Mouse (Mus musculus) intestine, embryonic 16.5 days (tissue): ENCODE measurements at regions not wholly inside any gene's neighbourhood (a gene's known extent, or its start where the extent isn't known, plus 50 kb on each side); places are given as distances from the start of the nearest gene placed in this dataset.
A peak's percentile ranks its signal among the peaks of the same experiment; 100 is the strongest.

ENCODE experiments used
- ATAC-seq: fragments of 200-750 bp; cut with Nextera tagmentation; 2 replicates; pipeline ENCODE4 v1.8.0; 2017; ENCODE audit warnings: moderate TSS enrichment, moderate library complexity
- H3K27ac ChIP-seq: fragments of 300-500 bp; sonication (generic); 2 replicates; pipeline ENCODE4 v1.5.1; 2014; ENCODE audit warnings: mild to moderate bottlenecking, low read length
- H3K27me3 ChIP-seq: fragments of 300-500 bp; sonication (generic); replicated peaks from 2 replicates; pipeline ENCODE4 v1.6.1; 2014; ENCODE audit warnings: low read length, control low read depth, mixed read lengths; ENCODE audit not compliant: control insufficient read depth, insufficient read depth
- H3K36me3 ChIP-seq: fragments of 300-500 bp; sonication (generic); 2 replicates; pipeline ENCODE4 v1.6.1; 2014; ENCODE audit warnings: low read length, control low read depth; ENCODE audit not compliant: control insufficient read depth, insufficient read depth
- H3K4me1 ChIP-seq: fragments of 300-500 bp; sonication (generic); 2 replicates; pipeline ENCODE4 v1.6.1; 2014; ENCODE audit warnings: low read length, control low read depth, mixed read lengths; ENCODE audit not compliant: control insufficient read depth, insufficient read depth
- H3K4me2 ChIP-seq: fragments of 300-500 bp; sonication (generic); 2 replicates; pipeline ENCODE4 v1.6.1; 2014; ENCODE audit warnings: low read depth, low read length, control low read depth
- H3K4me3 ChIP-seq: fragments of 300-500 bp; sonication (generic); 2 replicates; pipeline ENCODE4 v1.5.1; 2014; ENCODE audit warnings: mild to moderate bottlenecking, low read length
- H3K9ac ChIP-seq: fragments of 300-500 bp; sonication (generic); 2 replicates; pipeline ENCODE4 v1.6.1; 2014; ENCODE audit warnings: low read depth, low read length
- H3K9me3 ChIP-seq: fragments of 300-500 bp; sonication (generic); 2 replicates; pipeline ENCODE4 v1.6.1; 2016; ENCODE audit warnings: low read length, control low read depth; ENCODE audit not compliant: control insufficient read depth
- WGBS: fragments of 180-500 bp; shearing (Covaris S2); extraction: QIAGEN DNeasy Blood & Tissue Kit; methylation state at CpG from one replicate; pipeline ENCODE4 v1.1.7; 2014; 5-methylcytosine and 5-hydroxymethylcytosine counted together

GRCm38 (mm10) chr4:82149957-82150356 lies 555.6 kb downstream of the Nfib start:
- Histone ChIP-seq H3K36me3 (no peaks in the 10 kb centered on the region), H3K9me3 (no peaks in the 10 kb centered on the region), H3K27ac (no peak overlapping the region), H3K4me2 (no peak overlapping the region), H3K4me3 (no peak overlapping the region), H3K4me1 (no peaks in the 10 kb centered on the region), H3K9ac (no peak overlapping the region), H3K27me3 (no peaks in the 10 kb centered on the region)
- no peak for ATAC-seq
- 65% methylated on average over 1 of the region's 1 CpGs for WGBS

- no peak overlapping the region for H3K4me3 ChIP-seq
- H3K27me3 ChIP-seq = no peaks in the 10 kb centered on the region
- WGBS = 44% methylated on average over 6 of the region's 6 CpGs
- no peak for ATAC-seq
- H3K36me3 ChIP-seq = no peaks in the 10 kb centered on the region
- no peak overlapping the region for H3K4me2 ChIP-seq
- H3K4me1 ChIP-seq = no peaks in the 10 kb centered on the region
- H3K9ac ChIP-seq = no peak overlapping the region
- no peak overlapping the region for H3K27ac ChIP-seq
- H3K9me3 ChIP-seq = no peaks in the 10 kb centered on the region
These were observed 557.2 kb downstream of the Nfib start for GRCm38 (mm10) chr4:82148129-82149064.

- H3K9me3 ChIP-seq = no peaks in the 10 kb centered on the region
- no peaks in the 10 kb centered on the region for H3K27me3 ChIP-seq
- H3K36me3 ChIP-seq = no peaks in the 10 kb centered on the region
- no peak overlapping the region for H3K27ac ChIP-seq
- WGBS = 83% methylated on average over 3 of the region's 3 CpGs
- ATAC-seq = no peak
- no peak overlapping the region for H3K4me3 ChIP-seq
- no peak overlapping the region for H3K4me2 ChIP-seq
- H3K9ac ChIP-seq = no peak overlapping the region
- no peaks in the 10 kb centered on the region for H3K4me1 ChIP-seq
These were observed 563.2 kb downstream of the Nfib start for GRCm38 (mm10) chr4:82142391-82142790.

GRCm38 (mm10) chr4:82139806-82140205 lies 565.7 kb downstream of the Nfib start:
- Histone ChIP-seq H3K27me3 (no peaks in the 10 kb centered on the region), H3K27ac (no peak overlapping the region), H3K4me3 (no peak overlapping the region), H3K9ac (no peak overlapping the region), H3K4me1 (no peaks in the 10 kb centered on the region), H3K9me3 (no peaks in the 10 kb centered on the region), H3K4me2 (no peak overlapping the region), H3K36me3 (no peaks in the 10 kb centered on the region)
- no peak for ATAC-seq
- 88% methylated on average over 6 of the region's 6 CpGs for WGBS

- H3K4me1 ChIP-seq = no peaks in the 10 kb centered on the region
- 96% methylated on average over 1 of the region's 1 CpGs for WGBS
These were observed 566.5 kb downstream of the Nfib start for GRCm38 (mm10) chr4:82139016-82139415.

GRCm38 (mm10) chr4:82132851-82133250 lies 572.7 kb downstream of the Nfib start:
- no peak overlapping the region for H3K4me2 ChIP-seq
- H3K9ac ChIP-seq = no peak overlapping the region
- H3K9me3 ChIP-seq = no peaks in the 10 kb centered on the region
- no peak overlapping the region for H3K27ac ChIP-seq
- H3K36me3 ChIP-seq = no peaks in the 10 kb centered on the region
- H3K4me3 ChIP-seq = no peak overlapping the region
- H3K27me3 ChIP-seq = no peaks in the 10 kb centered on the region
- WGBS = 73% methylated on average over 3 of the region's 3 CpGs
- ATAC-seq = no peak
- H3K4me1 ChIP-seq = no peaks in the 10 kb centered on the region

More at GRCm38 (mm10) chr4:82139016-82139415, 566.5 kb downstream of the Nfib start:
- H3K36me3 ChIP-seq = no peaks in the 10 kb centered on the region
- H3K9me3 ChIP-seq = no peaks in the 10 kb centered on the region
- no peak overlapping the region for H3K4me2 ChIP-seq
- H3K27ac ChIP-seq = no peak overlapping the region
- no peak for ATAC-seq
- no peak overlapping the region for H3K4me3 ChIP-seq
- H3K27me3 ChIP-seq = no peaks in the 10 kb centered on the region
- H3K9ac ChIP-seq = no peak overlapping the region

GRCm38 (mm10) chr4:82132326-82132725 lies 573.2 kb downstream of the Nfib start:
- H3K4me2 ChIP-seq = no peak overlapping the region
- WGBS = 89% methylated on average over 4 of the region's 4 CpGs
- H3K36me3 ChIP-seq = no peaks in the 10 kb centered on the region
- H3K4me1 ChIP-seq = no peaks in the 10 kb centered on the region
- H3K4me3 ChIP-seq = no peak overlapping the region
- ATAC-seq = no peak
- H3K27me3 ChIP-seq = no peaks in the 10 kb centered on the region
- H3K9me3 ChIP-seq = no peaks in the 10 kb centered on the region
- no peak overlapping the region for H3K27ac ChIP-seq
- H3K9ac ChIP-seq = no peak overlapping the region

- Histone ChIP-seq H3K4me1 (no peaks in the 10 kb centered on the region), H3K9ac (no peak overlapping the region), H3K27me3 (no peaks in the 10 kb centered on the region), H3K36me3 (no peaks in the 10 kb centered on the region), H3K4me2 (no peak overlapping the region), H3K9me3 (no peaks in the 10 kb centered on the region), H3K4me3 (no peak overlapping the region), H3K27ac (no peak overlapping the region)
- peak; percentile 87 for ATAC-seq
- 35% methylated on average over 1 of the region's 1 CpGs for WGBS
These were observed 576.1 kb downstream of the Nfib start for GRCm38 (mm10) chr4:82129471-82129870.

- Histone ChIP-seq H3K27ac (no peak overlapping the region), H3K9me3 (no peaks in the 10 kb centered on the region), H3K4me1 (no peaks in the 10 kb centered on the region), H3K27me3 (no peaks in the 10 kb centered on the region), H3K4me3 (no peak overlapping the region), H3K4me2 (no peak overlapping the region), H3K36me3 (no peaks in the 10 kb centered on the region), H3K9ac (no peak overlapping the region)
- WGBS = 79% methylated on average over 5 of the region's 5 CpGs
- ATAC-seq = no peak
These were observed 581.8 kb downstream of the Nfib start for GRCm38 (mm10) chr4:82123733-82124132.
